Mouse (Mus musculus) large intestine, adult 2 months (tissue): ENCODE measurements at regions not wholly inside any gene's neighbourhood (a gene's known extent, or its start where the extent isn't known, plus 50 kb on each side); places are given as distances from the start of the nearest gene placed in this dataset.
"Not testable (repeated sequence)": the region's sequence is repeated elsewhere in the genome, so short reads cannot be mapped to it uniquely, and the experiment has no call there.

Experiments used
- DNase-seq: peaks from one replicate; pipeline ENCODE4 v3.0.0-alpha.2; 2012; ENCODE audit warnings: low read depth, low spot score
- WGBS: fragments of 180-500 bp; shearing (Covaris S2); methylation state at CpG from one replicate; pipeline ENCODE4 v1.1.7; 2018; 5-methylcytosine and 5-hydroxymethylcytosine counted together

DNA sequence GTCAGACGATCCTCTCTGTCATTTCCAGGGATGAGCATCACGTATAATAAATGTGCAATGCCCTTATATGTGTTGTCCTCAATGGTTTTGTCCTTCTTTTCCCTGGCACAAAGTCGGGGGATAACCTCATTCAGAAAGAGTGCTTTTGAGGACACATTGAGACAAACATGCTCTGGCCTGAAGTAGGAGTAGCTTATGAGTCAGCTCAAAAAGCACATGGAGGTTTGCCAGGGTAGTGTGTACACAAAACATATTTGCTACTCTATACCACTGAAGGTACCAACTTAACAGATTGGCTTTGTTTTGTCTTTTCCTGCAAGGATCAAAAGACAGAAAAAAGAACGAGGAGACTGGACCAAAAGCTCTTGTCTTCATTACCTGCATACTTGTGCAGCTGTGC is 682.1 kb upstream of the Grid2 start:
- DNase-seq = no peak
- WGBS = 46% methylated on average over 4 of the region's 4 CpGs

DNA sequence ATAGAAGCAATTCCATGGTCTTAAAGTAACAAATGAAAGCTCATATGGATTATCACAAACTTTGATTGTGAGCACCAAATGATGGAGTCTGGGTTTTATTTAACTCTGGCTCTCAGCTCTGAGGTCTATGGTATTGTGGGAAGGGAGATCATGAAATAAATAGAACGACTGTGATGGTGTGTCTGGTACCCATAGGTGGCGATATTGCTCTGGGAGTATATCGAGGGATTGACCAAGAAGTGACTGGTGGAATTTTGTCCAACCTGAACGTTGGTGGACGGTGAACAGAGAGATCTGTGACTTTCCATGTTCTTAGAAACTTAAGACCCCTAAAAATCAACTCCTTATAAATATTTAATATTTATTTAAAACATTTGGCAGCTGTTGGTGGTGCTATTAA is 679.5 kb upstream of the Grid2 start:
- DNase-seq = peak; percentile 33
- 12% methylated on average over 5 of the region's 5 CpGs for WGBS

- DNase-seq = no peak
These were observed 635.1 kb upstream of the Grid2 start for GRCm38 (mm10) chr6:62620543-62620942.

DNA sequence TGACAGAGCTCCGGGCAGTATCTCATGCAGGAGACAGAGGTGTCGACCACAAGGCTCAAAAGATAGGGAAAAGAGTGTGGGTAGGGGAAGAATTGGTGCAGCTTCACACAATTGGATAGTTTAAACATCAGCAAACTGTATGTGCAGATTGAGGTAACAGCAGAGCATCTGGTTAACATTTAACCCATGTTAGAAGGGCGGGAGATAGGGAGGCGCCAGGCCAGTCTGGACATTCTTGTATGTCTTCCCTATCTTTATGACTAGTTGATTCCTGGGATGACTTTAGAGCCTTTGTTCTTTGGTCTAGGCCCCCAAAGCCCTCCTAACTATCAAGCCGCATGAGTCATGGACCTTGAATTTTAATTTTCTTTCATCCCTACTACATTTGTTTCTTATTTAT is 587.6 kb upstream of the Grid2 start:
- WGBS = 46% methylated on average over 5 of the region's 5 CpGs

DNA sequence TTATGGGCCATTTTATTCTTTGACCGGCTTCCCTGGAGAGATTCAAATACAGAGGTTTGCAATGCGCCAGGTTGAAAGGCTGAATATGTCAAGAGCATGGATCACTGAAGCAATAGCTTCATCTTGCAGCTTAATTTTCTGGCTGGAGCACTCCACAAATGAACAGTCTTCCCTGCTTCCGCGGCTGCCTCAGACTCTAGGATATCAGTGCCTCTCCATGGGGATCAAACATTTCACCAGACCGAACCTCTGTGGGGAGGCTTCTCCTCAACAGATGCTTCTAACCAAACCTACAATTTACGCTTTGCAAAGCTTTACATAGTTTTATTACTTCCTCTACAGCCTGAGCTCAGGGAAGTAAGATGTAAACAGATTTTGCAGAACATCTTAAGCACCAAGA is 537.3 kb upstream of the Grid2 start:
- WGBS = 28% methylated on average over 6 of the region's 6 CpGs
- no peak for DNase-seq

More for the DNA sequence above, 587.6 kb upstream of the Grid2 start:
- DNase-seq = not testable (repeated sequence)

DNA sequence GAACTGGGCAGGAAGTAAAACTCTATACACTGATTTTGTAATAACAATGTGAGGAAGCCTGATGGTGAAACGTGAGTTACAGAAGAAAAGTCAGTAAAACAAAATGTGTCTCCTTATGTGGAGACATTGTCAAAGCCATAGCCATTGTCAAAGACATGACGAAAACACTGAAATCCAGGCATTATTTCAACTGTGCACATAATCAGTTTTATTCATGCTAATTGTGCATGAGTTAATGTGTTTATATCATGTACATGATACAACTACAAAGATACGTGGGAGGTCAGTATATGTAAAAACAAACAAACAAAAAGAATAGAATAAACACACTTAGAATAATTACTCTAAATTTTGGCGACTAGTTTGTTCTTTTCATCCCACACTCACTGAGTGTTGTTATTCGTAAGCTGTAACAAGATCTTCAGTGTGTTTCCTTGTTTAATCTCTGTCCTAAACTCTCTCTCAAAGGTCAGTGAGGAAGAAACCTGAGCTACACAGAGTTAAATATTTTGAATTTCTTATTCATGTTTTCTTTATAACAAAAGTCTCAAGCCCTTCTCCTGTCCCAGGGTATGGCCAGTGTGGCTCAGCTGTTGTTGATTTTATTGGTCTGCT is 536.0 kb upstream of the Grid2 start:
- no peak for DNase-seq
- WGBS = 66% methylated on average over 5 of the region's 5 CpGs
